Mouse (Mus musculus) kidney, postnatal 25 days (tissue): ENCODE measurements around the gene Tcap.

ENCODE experiments used
- DNase-seq, 2 experiments: peaks; one replicate each; pipeline ENCODE4 v3.0.0; 2021; ENCODE audit warnings: mixed read lengths in 2 of 2

The Tcap gene

GRCm38 (mm10) chr11:98383261-98384030 lies at the start of gene Tcap:
Gene Tcap, plus strand, starts transcription at chr11:98383811.
- no peak for DNase-seq

GRCm38 (mm10) chr11:98333981-98334741 lies 49.5 kb upstream of the Tcap start:
- no peak for DNase-seq

GRCm38 (mm10) chr11:98335250-98335649 lies 48.4 kb upstream of the Tcap start:
- no peak for DNase-seq

- peak in 1 of 2 experiments; percentile 53 for DNase-seq
Measured at GRCm38 (mm10) chr11:98336245-98337107, 47.1 kb upstream of the Tcap start.

GRCm38 (mm10) chr11:98338507-98338961 lies 45.1 kb upstream of the Tcap start:
- peak; percentile 68 to 80 for DNase-seq

DNA sequence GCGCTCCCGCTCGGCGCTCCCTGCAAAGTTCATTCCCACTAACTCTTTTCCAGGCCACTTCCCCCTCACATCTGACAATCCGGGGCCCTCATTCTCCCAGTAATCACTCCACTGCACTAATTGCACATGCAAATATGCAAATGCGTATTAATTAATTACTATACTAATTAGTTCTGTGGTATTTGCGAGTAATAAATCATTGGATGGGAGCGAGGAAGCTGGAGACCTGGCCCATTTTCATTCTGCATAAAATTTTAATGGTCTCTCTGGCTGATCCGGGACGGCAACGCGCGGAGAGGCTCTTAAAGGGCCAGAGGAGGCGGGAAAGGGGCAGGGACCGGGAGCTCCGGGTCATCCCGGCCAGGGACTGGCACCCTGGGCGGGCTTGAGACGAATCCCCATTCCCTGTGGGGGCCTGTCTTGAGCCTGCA lies 44.5 kb upstream of the Tcap start:
- DNase-seq = peak; percentile 30 to 62

GRCm38 (mm10) chr11:98339679-98340287 lies 43.8 kb upstream of the Tcap start:
- no peak for DNase-seq

GRCm38 (mm10) chr11:98340597-98340996 lies 43.0 kb upstream of the Tcap start:
- DNase-seq = no peak

DNA sequence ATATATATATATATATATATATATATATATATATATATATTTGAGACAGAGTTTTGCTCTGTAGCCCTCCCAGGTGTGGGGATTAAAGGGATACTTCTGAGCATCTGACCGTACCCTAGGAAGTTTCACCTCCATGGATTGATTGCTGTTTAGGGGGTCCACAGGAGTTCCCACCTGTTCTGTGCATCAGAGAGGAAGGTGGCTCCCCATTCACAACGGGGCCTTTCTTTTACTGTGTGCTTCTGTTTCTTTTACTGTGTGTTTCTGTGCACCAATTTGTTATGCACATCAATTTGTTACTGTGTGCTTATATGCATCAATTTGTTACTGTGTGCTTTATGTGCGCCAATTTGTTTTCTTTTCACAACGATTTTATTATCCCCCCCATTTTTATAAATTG lies 42.4 kb upstream of the Tcap start:
- DNase-seq = no peak

DNA sequence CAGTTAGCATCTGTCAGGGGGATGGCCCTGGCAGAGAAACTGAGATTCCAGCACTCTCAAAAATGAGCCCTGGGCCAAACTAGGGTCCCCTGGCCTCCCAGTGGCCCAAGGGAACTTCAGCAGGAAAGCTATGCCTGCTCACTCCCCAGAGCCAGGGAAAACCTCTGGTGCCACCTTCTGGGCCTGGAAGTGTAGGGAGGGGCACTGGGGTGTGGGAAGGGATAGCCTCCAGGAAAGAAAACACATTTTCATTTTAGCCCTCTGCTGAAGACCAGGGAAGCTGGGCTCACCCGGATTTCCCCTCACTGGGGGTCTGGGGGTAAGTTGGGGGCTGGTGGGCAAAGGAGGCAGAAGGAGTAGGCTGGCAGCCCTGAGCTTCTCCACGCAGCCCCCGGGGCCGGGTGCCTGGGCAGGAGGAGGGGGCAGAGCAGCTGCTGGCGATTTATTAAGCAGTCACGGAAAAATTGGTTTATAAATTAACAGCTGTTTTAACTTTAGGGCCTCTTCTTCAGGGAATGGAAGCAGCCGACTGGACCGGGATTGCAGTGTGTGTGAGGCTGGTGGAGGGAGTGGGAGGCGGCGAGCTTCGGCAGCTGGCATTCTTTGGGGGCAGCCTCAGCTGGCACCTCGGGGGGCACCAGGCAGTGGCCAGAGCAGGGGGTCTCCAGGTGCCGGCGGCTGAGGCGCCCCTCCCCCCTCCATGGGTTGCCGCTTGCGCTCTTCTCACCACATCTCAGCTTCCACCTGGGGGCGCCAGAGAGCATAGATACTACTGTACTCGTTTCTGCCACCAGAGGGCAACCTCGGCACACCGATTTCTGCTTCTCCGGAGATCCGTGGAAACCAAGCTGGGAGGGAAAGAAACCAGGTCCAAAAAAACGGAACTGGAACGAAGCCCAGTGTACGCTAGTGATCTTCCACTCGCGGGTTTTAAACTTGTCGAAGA lies 41.3 kb upstream of the Tcap start:
- DNase-seq = peak; percentile 89 to 97

- DNase-seq = peak; percentile 86 to 87
Measured at GRCm38 (mm10) chr11:98345253-98345652, 38.4 kb upstream of the Tcap start.

DNA sequence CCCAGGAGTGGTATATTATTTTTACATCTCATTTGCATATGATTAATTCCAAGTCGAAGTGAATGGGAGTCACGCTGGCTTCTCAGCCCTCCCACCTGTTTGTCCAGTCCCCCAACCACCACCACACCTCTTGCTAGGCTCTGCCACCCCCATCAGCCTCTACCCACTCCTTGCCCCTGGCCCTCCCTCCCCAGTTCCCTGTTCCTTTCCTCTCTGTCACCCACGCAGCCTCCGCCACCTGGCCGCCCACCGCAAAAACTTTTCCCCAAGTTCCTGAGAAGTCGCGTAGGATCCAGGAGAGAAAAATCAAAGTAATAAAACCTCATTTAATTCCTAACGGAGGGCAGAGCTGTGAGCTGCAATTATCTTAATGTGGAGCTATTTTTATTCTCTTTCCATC lies 37.4 kb upstream of the Tcap start:
- peak in 1 of 2 experiments; percentile 62 for DNase-seq

GRCm38 (mm10) chr11:98347385-98348082 lies 36.1 kb upstream of the Tcap start:
- DNase-seq = peak; percentile 48 to 82

DNA sequence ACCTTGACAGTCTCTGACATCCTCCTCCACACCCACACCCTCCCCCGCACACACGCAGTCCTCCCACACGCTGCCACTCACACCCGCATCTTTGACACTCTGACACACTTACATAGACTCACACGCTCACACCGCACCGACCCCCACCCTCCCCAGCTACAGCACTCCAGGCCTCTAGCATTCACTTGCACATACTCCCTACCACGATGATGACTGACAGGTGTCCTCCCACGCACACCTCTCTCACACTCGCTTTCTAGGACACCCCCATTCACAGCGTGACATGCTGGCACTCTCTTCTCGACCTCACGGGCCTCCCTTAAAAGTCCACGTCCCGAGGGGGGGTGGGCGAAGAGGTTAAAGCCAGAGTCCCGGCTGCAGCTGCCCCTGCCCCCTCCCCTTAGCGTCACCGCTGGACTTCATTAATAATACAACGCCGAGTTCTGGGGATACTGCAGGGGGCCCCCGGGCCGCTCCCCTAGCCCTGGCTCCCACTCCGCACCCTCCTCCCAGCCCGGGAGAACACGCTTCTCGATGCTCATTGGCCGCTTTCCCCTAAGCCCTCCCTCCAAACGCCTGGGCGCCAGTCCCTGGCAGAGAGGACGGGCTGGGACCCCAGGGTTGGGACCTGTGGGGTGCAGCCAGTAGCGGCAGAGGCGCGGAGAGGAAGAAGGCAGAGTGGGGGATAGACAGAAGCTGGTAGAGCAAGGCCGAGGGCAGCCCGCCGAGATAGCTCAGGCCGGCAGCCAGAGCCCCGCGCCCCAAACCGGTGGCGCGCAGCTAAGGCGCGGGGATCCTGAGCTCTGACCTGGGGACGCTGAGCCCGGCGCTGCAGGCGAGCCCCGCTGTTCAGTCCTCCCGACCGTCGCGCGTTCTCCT lies 35.3 kb upstream of the Tcap start, which contains the start of gene Ppp1r1b:
Gene Ppp1r1b (plus strand): TSS at position 322 of the 879 bp plus-strand sequence.
- DNase-seq = peak; percentile 65 to 88

GRCm38 (mm10) chr11:98349308-98349707 lies 34.3 kb upstream of the Tcap start:
- DNase-seq = no peak

GRCm38 (mm10) chr11:98352272-98352990 lies 31.2 kb upstream of the Tcap start:
- DNase-seq = no peak

- peak; percentile 60 to 85 for DNase-seq
Measured at GRCm38 (mm10) chr11:98353651-98354211, 29.9 kb upstream of the Tcap start.

DNA sequence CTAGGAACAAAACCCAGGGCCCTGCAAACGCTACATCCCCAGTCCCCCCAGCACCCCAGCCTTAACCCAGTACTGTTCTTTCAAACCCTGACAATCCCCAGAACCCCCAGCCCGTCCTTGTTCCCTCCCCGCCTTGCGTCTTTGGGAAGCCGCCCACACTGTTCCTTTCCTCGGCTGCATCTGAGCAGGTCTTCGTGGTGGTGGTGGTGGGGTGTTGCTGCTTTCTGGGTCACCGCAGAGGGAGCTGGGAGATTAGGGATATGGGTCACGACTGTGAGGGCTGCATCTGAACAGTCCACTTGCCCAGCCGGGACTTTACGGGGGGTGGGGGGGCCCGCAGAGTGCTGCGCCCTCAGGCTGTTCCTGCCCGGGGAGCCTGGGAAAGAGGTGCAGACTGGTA lies 29.2 kb upstream of the Tcap start:
- DNase-seq = no peak
